Mouse (Mus musculus) limb, embryonic 14.5 days (tissue): ENCODE measurements at regions not wholly inside any gene's neighbourhood (a gene's known extent, or its start where the extent isn't known, plus 50 kb on each side); places are given as distances from the start of the nearest gene placed in this dataset.

Experiments used
- ATAC-seq: fragments of 200-750 bp; cut with Nextera tagmentation; 2 replicates; pipeline ENCODE4 v1.8.0; 2017; ENCODE audit warnings: low read depth, moderate number of reproducible peaks, moderate TSS enrichment; ENCODE audit not compliant: low FRiP score
- DNase-seq: peaks from one replicate; pipeline ENCODE4 v3.0.0-alpha.2; 2015; ENCODE audit warnings: low spot score
- H3K27ac ChIP-seq: fragments of 300-500 bp; sonication (generic); replicated peaks from 2 replicates; pipeline ENCODE4 v1.5.1; 2014; ENCODE audit warnings: low read depth, mild to moderate bottlenecking, low read length, moderate library complexity, mixed read lengths
- H3K27me3 ChIP-seq: fragments of 300-500 bp; sonication (generic); 2 replicates; pipeline ENCODE4 v1.6.1; 2014; ENCODE audit warnings: low read length, mixed read lengths; ENCODE audit not compliant: control insufficient read depth, insufficient read depth
- H3K36me3 ChIP-seq: fragments of 300-500 bp; sonication (generic); 2 replicates; pipeline ENCODE4 v1.6.1; 2014; ENCODE audit warnings: mild to moderate bottlenecking, low read length, moderate library complexity, mixed read lengths; ENCODE audit not compliant: control insufficient read depth, insufficient read depth
- H3K4me1 ChIP-seq: fragments of 300-500 bp; sonication (generic); 2 replicates; pipeline ENCODE4 v1.6.1; 2014; ENCODE audit warnings: antibody characterized with exemption, low read length, mixed read lengths; ENCODE audit not compliant: control insufficient read depth, insufficient read depth
- H3K4me2 ChIP-seq: fragments of 300-500 bp; sonication (generic); replicated peaks from 2 replicates; pipeline ENCODE4 v1.6.1; 2014; ENCODE audit warnings: low read depth, mild to moderate bottlenecking, low read length, moderate library complexity; ENCODE audit not compliant: severe bottlenecking
- H3K4me3 ChIP-seq: fragments of 300-500 bp; sonication (generic); replicated peaks from 2 replicates; pipeline ENCODE4 v1.5.1; 2014; ENCODE audit warnings: low read length
- H3K9ac ChIP-seq: fragments of 300-500 bp; sonication (generic); 2 replicates; pipeline ENCODE4 v1.6.1; 2014; ENCODE audit warnings: mild to moderate bottlenecking, low read depth, low read length, moderate library complexity; ENCODE audit not compliant: severe bottlenecking
- H3K9me3 ChIP-seq: fragments of 300-500 bp; sonication (generic); 2 replicates; pipeline ENCODE4 v1.6.1; 2016; ENCODE audit warnings: low read length; ENCODE audit not compliant: control insufficient read depth
- POLR2A ChIP-seq: fragments of 200-500 bp; IDR thresholded peaks from 2 replicates; pipeline ENCODE4 v1.8.0; 2012; ENCODE audit warnings: inconsistent platforms, mild to moderate bottlenecking, moderate library complexity, borderline replicate concordance; ENCODE audit not compliant: insufficient read depth, insufficient read length; ENCODE audit errors: extremely low read depth
- WGBS: fragments of 180-500 bp; shearing (Covaris S2); extraction: QIAGEN DNeasy Blood & Tissue Kit; methylation state at CpG from one replicate; pipeline ENCODE4 v1.1.7; 2014; 5-methylcytosine and 5-hydroxymethylcytosine counted together

- WGBS = 65% methylated on average over 3 of the region's 3 CpGs
These were observed 297.0 kb upstream of the Jag1 start for GRCm38 (mm10) chr2:137413432-137413831.

GRCm38 (mm10) chr2:137409611-137410010, 293.2 kb upstream of the Jag1 start:
- no peaks in the 10 kb centered on the region for H3K4me1 ChIP-seq
- H3K27ac ChIP-seq = no peak overlapping the region
- no peaks in the 10 kb centered on the region for H3K9me3 ChIP-seq
- H3K4me2 ChIP-seq = no peak overlapping the region
- H3K9ac ChIP-seq = no peak overlapping the region
- 75% methylated on average over 2 of the region's 2 CpGs for WGBS
- TF ChIP-seq POLR2A = no peak
- no peaks in the 10 kb centered on the region for H3K27me3 ChIP-seq
- ATAC-seq (no peak), DNase-seq (no peak)
- no peaks in the 10 kb centered on the region for H3K36me3 ChIP-seq
- no peak overlapping the region for H3K4me3 ChIP-seq

More at GRCm38 (mm10) chr2:137413432-137413831, 297.0 kb upstream of the Jag1 start:
- DNase-seq (no peak), ATAC-seq (no peak)
- no peak overlapping the region for H3K4me3 ChIP-seq
- no peak overlapping the region for H3K27ac ChIP-seq
- H3K27me3 ChIP-seq = no peaks in the 10 kb centered on the region
- H3K9me3 ChIP-seq = no peaks in the 10 kb centered on the region
- no peaks in the 10 kb centered on the region for H3K4me1 ChIP-seq
- no peak overlapping the region for H3K4me2 ChIP-seq
- no peaks in the 10 kb centered on the region for H3K36me3 ChIP-seq
- no peak for TF ChIP-seq POLR2A
- H3K9ac ChIP-seq = no peak overlapping the region

- no peak for DNase-seq
- Histone ChIP-seq H3K9ac (no peak overlapping the region), H3K27ac (no peak overlapping the region), H3K4me1 (no peaks in the 10 kb centered on the region), H3K9me3 (no peaks in the 10 kb centered on the region), H3K36me3 (no peaks in the 10 kb centered on the region), H3K27me3 (no peaks in the 10 kb centered on the region), H3K4me3 (no peak overlapping the region), H3K4me2 (no peak overlapping the region)
- 73% methylated on average over 2 of the region's 2 CpGs for WGBS
- no peak for TF ChIP-seq POLR2A
- ATAC-seq = no peak
These were observed 291.9 kb upstream of the Jag1 start for GRCm38 (mm10) chr2:137408294-137408693.

GRCm38 (mm10) chr2:137393486-137393885, 277.0 kb upstream of the Jag1 start:
- no peak overlapping the region for H3K9ac ChIP-seq
- TF ChIP-seq POLR2A = no peak
- ATAC-seq (no peak), DNase-seq (no peak)
- H3K4me2 ChIP-seq = no peak overlapping the region
- H3K27me3 ChIP-seq = no peaks in the 10 kb centered on the region
- no peaks in the 10 kb centered on the region for H3K36me3 ChIP-seq
- no peak overlapping the region for H3K27ac ChIP-seq
- no peaks in the 10 kb centered on the region for H3K4me1 ChIP-seq
- no peaks in the 10 kb centered on the region for H3K9me3 ChIP-seq
- H3K4me3 ChIP-seq = no peak overlapping the region
- 35% methylated on average over 4 of the region's 4 CpGs for WGBS

GRCm38 (mm10) chr2:137379816-137380215, 263.4 kb upstream of the Jag1 start:
- 78% methylated on average over 2 of the region's 2 CpGs for WGBS
- H3K4me2 ChIP-seq = no peak overlapping the region
- no peaks in the 10 kb centered on the region for H3K36me3 ChIP-seq
- no peak for ATAC-seq
- no peaks in the 10 kb centered on the region for H3K27me3 ChIP-seq
- DNase-seq = no peak
- H3K27ac ChIP-seq = no peak overlapping the region
- no peak for TF ChIP-seq POLR2A
- no peaks in the 10 kb centered on the region for H3K4me1 ChIP-seq
- H3K4me3 ChIP-seq = no peak overlapping the region
- H3K9ac ChIP-seq = no peak overlapping the region
- no peaks in the 10 kb centered on the region for H3K9me3 ChIP-seq

GRCm38 (mm10) chr2:137375346-137375745, 258.9 kb upstream of the Jag1 start:
- no peaks in the 10 kb centered on the region for H3K36me3 ChIP-seq
- no peaks in the 10 kb centered on the region for H3K9me3 ChIP-seq
- no peak overlapping the region for H3K9ac ChIP-seq
- H3K4me2 ChIP-seq = no peak overlapping the region
- 59% methylated on average over 5 of the region's 5 CpGs for WGBS
- H3K4me3 ChIP-seq = no peak overlapping the region
- no peak overlapping the region for H3K27ac ChIP-seq
- no peak for TF ChIP-seq POLR2A
- ATAC-seq (peak; percentile 85), DNase-seq (peak; percentile 70)
- no peaks in the 10 kb centered on the region for H3K4me1 ChIP-seq
- no peaks in the 10 kb centered on the region for H3K27me3 ChIP-seq
